Mouse (Mus musculus) intestine, embryonic 14.5 days (tissue): Measurements from ENCODE around the gene Trip4. TPM values are rescaled to one million over a fixed set of nuclear protein-coding genes. Genes with fewer than 3 reads are reported as not detected.

Experiments
- ATAC-seq: fragments of 200-750 bp; cut with Nextera tagmentation; replicated peaks from 2 replicates; pipeline ENCODE4 v1.8.0; 2017; ENCODE audit warnings: low read depth, moderate number of reproducible peaks, moderate TSS enrichment, moderate library complexity; ENCODE audit not compliant: low FRiP score, low TSS enrichment
- DNase-seq: peaks from one replicate; pipeline ENCODE4 v3.0.0-alpha.2; 2018; ENCODE audit warnings: low spot score
- H3K27ac ChIP-seq: fragments of 300-500 bp; sonication (generic); 2 replicates; pipeline ENCODE4 v1.5.1; 2014; ENCODE audit warnings: low read depth, mild to moderate bottlenecking, control low read depth
- H3K27me3 ChIP-seq: fragments of 300-500 bp; sonication (generic); replicated peaks from 2 replicates; pipeline ENCODE4 v1.6.1; 2014; ENCODE audit warnings: low read length, control low read depth; ENCODE audit not compliant: control insufficient read depth, insufficient read depth
- H3K36me3 ChIP-seq: fragments of 300-500 bp; sonication (generic); 2 replicates; pipeline ENCODE4 v1.6.1; 2014; ENCODE audit warnings: low read length, control low read depth; ENCODE audit not compliant: control insufficient read depth, insufficient read depth
- H3K4me1 ChIP-seq: fragments of 300-500 bp; sonication (generic); replicated peaks from 2 replicates; pipeline ENCODE4 v1.6.1; 2014; ENCODE audit warnings: low read length, control low read depth, mixed read lengths; ENCODE audit not compliant: control insufficient read depth, insufficient read depth
- H3K4me2 ChIP-seq: fragments of 300-500 bp; sonication (generic); 2 replicates; pipeline ENCODE4 v1.6.1; 2014; ENCODE audit warnings: low read length
- H3K4me3 ChIP-seq: fragments of 300-500 bp; sonication (generic); 2 replicates; pipeline ENCODE4 v1.5.1; 2014; ENCODE audit warnings: low read depth, low read length, control low read depth, mixed read lengths
- H3K9ac ChIP-seq: fragments of 300-500 bp; sonication (generic); 2 replicates; pipeline ENCODE4 v1.6.1; 2014; ENCODE audit warnings: mild to moderate bottlenecking, low read length
- H3K9me3 ChIP-seq: fragments of 300-500 bp; sonication (generic); 2 replicates; pipeline ENCODE4 v1.6.1; 2016; ENCODE audit warnings: low read length, control low read depth; ENCODE audit not compliant: control insufficient read depth
- WGBS: fragments of 180-500 bp; shearing (Covaris S2); extraction: QIAGEN DNeasy Blood & Tissue Kit; methylation state at CpG from one replicate; pipeline ENCODE4 v1.1.7; 2014; 5-methylcytosine and 5-hydroxymethylcytosine counted together
- polyA plus RNA-seq: library from polyadenylated mRNA; unstranded; fragments of >200 nt; fragmentation: Nextera tagmentation; extraction: Ambion mirVana; gene quantifications from 2 replicates; pipeline ENCODE4 v1.2.1, GENCODE M21; 2014

Gene Trip4
- polyA plus RNA-seq, 1 experiment from 2014 or later = 25.9 TPM

DNA sequence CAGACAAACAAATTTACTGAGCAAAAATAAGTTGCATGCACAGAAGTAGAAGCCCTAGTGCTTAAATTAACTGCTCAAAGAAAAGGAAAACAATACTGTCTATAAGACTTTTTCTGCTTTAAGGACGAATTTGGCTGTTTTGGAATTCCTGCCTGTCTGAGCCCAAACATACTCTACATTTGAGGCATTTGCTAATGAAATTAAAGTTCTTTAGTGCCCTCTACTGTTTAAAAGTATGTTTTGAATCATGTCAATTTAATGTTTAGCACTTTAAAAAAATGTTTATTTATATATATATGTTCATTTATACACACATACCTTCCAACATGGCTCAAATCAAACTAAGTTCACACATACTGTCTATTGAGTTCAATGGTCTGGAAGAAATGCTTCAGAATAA, 58.4 kb downstream of the Trip4 start:
- no peak for DNase-seq
- no peak overlapping the region for H3K27ac ChIP-seq
- WGBS = 14% methylated on average over 1 of the region's 1 CpGs
- H3K9me3 ChIP-seq = no peaks in the 10 kb centered on the region
- no peak overlapping the region for H3K9ac ChIP-seq
- no peak for ATAC-seq
- H3K27me3 ChIP-seq = no peaks in the 10 kb centered on the region
- peaks cover 33% of the 10 kb centered on the region for H3K36me3 ChIP-seq
- H3K4me3 ChIP-seq = no peak overlapping the region
- H3K4me1 ChIP-seq = no peaks in the 10 kb centered on the region
- H3K4me2 ChIP-seq = no peak overlapping the region

DNA sequence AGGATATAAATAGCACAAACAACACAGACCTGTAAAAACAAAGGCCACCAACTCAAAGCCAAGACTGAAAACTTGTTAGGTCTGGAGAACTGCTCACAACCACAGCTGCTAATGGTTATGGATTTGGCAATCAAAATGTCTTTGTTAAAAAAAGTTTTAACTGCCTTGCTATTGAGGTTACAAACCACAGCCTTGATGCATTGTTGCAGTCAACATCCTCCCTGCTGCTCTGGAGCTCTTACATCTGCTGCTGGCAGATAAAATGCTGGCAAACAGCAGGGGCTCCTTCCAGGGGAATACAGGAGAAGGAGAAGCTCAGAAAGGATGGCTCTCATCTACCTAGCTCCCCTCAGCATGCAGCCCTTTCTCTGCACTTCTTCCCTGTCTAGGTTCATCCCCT, 60.4 kb downstream of the Trip4 start:
- Histone ChIP-seq H3K4me1 (no peaks in the 10 kb centered on the region), H3K4me2 (no peak overlapping the region), H3K9me3 (no peaks in the 10 kb centered on the region), H3K27me3 (no peaks in the 10 kb centered on the region), H3K4me3 (no peak overlapping the region), H3K27ac (no peak overlapping the region), H3K36me3 (peaks cover 24% of the 10 kb centered on the region), H3K9ac (no peak overlapping the region)
- ATAC-seq = no peak
- DNase-seq = no peak

DNA sequence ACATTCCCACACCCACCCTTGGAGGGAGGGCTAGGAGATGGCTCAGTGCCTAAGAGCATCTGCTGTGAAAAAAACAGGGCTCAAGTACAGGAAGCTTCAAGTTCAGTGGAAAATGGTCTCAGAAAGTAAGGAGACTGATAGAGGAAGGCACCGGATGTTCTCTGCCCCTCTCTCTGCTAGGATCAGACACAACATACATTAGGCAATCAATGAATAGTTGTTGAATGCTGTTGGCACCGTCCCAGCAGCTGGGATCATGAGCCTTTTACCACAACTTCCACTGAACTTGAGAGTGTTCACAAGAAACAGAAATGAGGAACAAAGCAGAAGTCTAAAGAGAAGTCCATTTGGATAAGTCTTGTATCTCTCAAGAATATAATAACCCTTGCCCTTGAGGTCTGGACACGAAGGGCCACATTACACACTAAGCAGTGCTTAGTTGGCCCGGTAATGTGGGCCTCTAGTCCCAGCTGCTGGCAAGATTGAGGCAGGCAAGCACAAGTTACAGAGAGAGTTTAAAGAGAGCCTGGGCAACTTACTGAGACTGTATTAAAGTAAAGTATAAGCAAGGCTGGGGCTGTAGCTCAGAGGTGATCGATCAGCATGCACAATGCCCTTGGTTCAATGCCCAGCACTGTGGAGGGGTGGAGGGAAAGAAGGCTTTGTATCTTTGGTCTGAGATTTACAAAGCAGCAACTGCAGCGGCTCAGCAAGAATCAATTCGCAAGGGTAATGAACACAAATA, 64.0 kb downstream of the Trip4 start:
- peaks cover 15% of the 10 kb centered on the region; the same call in 1 of the 2 replicates for H3K36me3 ChIP-seq
- DNase-seq (no peak), ATAC-seq (no peak)
- no peak overlapping the region for H3K4me2 ChIP-seq
- 82% methylated on average over 7 of the region's 7 CpGs for WGBS
- H3K9me3 ChIP-seq = no peaks in the 10 kb centered on the region
- H3K27me3 ChIP-seq = no peaks in the 10 kb centered on the region
- no peak overlapping the region for H3K9ac ChIP-seq
- no peak overlapping the region for H3K4me3 ChIP-seq
- no peaks in the 10 kb centered on the region for H3K4me1 ChIP-seq
- peak overlapping the region; percentile 29; the same call in 1 of the 2 replicates for H3K27ac ChIP-seq

DNA sequence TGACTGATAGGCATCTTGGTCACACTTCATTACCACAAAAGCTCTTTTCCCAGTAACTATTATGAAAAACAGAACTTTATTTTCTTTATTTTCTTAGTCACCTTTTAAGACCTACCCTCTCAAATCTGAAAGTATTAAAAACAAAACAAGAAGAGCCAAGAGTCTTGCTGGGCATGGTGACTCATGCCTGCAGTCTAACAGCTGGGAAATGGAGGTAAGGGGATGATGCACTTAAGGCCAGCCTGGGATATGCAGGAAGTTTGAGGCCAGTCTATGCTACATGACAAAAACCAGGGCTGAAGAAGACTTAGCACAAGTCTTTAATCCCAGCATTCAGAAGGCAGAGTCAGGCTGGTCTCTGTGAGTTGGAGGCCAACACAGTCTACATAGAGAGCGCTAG, 68.8 kb downstream of the Trip4 start:
- H3K9ac ChIP-seq = no peak overlapping the region
- no peak for DNase-seq
- WGBS = 100% methylated on average over 1 of the region's 1 CpGs
- H3K27me3 ChIP-seq = no peaks in the 10 kb centered on the region
- no peak for ATAC-seq
- no peak overlapping the region for H3K4me3 ChIP-seq
- no peaks in the 10 kb centered on the region for H3K9me3 ChIP-seq
- H3K4me2 ChIP-seq = no peak overlapping the region
- H3K36me3 ChIP-seq = peaks cover 27% of the 10 kb centered on the region
- H3K27ac ChIP-seq = no peak overlapping the region
- no peaks in the 10 kb centered on the region for H3K4me1 ChIP-seq

DNA sequence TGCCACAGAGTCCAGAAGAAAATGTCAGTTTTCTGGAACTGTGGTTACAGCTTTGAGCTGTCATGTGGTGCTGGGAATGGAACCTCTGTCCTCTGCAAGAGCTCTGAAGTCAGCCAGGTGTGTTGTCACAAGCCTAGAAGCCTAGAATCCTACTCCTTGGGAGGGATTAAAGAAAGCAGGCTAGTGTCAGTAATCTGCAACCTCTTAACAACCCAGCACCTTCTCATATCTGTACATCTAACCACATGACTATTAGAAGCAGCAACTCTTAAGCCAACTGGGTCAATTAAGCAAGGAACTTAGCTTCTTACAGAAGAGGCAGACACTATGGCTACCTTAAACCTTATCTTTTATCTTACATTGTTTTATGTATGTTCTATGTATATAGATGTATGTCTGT, 71.7 kb downstream of the Trip4 start:
- Histone ChIP-seq H3K27me3 (no peaks in the 10 kb centered on the region), H3K4me2 (no peak overlapping the region), H3K27ac (no peak overlapping the region), H3K9ac (no peak overlapping the region), H3K4me1 (no peaks in the 10 kb centered on the region), H3K4me3 (no peak overlapping the region), H3K9me3 (no peaks in the 10 kb centered on the region), H3K36me3 (peaks cover 21% of the 10 kb centered on the region)
- ATAC-seq (no peak), DNase-seq (no peak)

DNA sequence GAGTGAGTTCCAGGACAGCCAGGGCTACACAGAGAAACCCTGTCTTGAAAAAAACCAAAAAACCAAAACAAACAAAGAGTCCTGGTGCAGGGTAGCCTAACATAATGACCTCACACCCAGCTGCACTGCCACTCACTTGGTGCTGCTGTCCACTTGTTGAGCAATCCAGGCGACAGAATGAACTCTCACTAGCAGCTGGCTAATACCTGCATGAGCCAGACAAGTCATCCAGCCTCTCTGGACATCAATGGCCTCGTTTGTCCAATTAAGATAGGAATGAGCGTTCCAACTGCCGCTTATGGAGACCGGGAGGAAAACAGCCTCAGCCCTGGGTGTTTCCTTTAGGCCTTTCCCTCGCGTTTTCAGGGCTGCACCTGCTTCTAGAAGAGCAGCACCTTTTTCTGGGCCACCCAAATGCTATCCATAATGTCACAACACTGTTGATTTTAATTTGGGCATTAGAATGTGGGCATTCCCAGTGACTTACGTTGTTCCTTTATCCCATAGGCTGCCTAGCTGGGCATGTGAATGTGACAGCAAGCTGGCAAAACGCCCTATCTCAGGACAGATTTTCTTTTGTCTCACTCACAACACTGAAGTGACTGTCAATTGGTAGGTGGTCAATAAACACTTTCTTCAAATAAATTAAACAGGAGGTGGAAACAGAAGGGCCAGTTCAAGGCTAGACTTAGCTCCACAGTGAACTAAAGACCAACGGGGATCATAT, 73.8 kb downstream of the Trip4 start:
- H3K36me3 ChIP-seq = peaks cover 21% of the 10 kb centered on the region
- no peak for ATAC-seq
- 77% methylated on average over 10 of the region's 10 CpGs for WGBS

GRCm38 (mm10) chr9:65833640-65834039, 75.0 kb downstream of the Trip4 start:
- no peaks in the 10 kb centered on the region for H3K9me3 ChIP-seq
- no peak overlapping the region for H3K27ac ChIP-seq
- H3K4me2 ChIP-seq = no peak overlapping the region
- peaks cover 5% of the 10 kb centered on the region; the same call in 1 of the 2 replicates for H3K4me1 ChIP-seq
- peaks cover 20% of the 10 kb centered on the region for H3K36me3 ChIP-seq
- H3K9ac ChIP-seq = no peak overlapping the region
- no peak for DNase-seq
- no peak overlapping the region for H3K4me3 ChIP-seq
- ATAC-seq = no peak
- no peaks in the 10 kb centered on the region for H3K27me3 ChIP-seq

More for the DNA sequence above, 73.8 kb downstream of the Trip4 start:
- no peaks in the 10 kb centered on the region for H3K27me3 ChIP-seq
- no peaks in the 10 kb centered on the region for H3K4me1 ChIP-seq
- H3K9ac ChIP-seq = no peak overlapping the region
- H3K27ac ChIP-seq = no peak overlapping the region
- DNase-seq = no peak
- H3K4me2 ChIP-seq = no peak overlapping the region
- H3K4me3 ChIP-seq = no peak overlapping the region
- no peaks in the 10 kb centered on the region for H3K9me3 ChIP-seq

DNA sequence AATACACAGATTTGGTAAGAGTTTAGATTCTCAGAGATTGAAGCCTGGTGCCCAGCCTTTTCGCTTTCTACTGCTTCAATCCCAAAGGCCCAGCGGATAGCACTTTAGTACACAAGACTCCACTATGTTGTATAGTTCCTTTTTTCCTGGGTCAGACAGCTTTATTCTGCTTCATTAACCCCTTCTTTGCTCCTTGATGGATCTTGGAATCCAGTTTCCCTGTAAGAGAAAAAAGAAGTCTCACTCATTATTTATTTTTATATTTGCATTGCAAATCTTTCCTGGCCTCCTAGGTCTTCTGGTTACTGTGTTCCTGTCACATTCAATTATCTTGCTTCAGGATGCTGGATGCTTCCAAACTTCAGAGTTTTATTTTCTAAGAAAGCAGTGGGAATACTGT, 75.4 kb downstream of the Trip4 start:
- WGBS = 85% methylated on average over 2 of the region's 2 CpGs
- no peak overlapping the region for H3K4me2 ChIP-seq

GRCm38 (mm10) chr9:65832041-65832440, 76.6 kb downstream of the Trip4 start:
- ATAC-seq (no peak), DNase-seq (no peak)
- no peak overlapping the region for H3K4me3 ChIP-seq
- H3K4me2 ChIP-seq = no peak overlapping the region
- 49% methylated on average over 2 of the region's 2 CpGs for WGBS
- peaks cover 8% of the 10 kb centered on the region for H3K36me3 ChIP-seq
- no peaks in the 10 kb centered on the region for H3K9me3 ChIP-seq
- peaks cover 9% of the 10 kb centered on the region for H3K4me1 ChIP-seq
- H3K9ac ChIP-seq = no peak overlapping the region
- no peaks in the 10 kb centered on the region for H3K27me3 ChIP-seq
- H3K27ac ChIP-seq = no peak overlapping the region

More for the DNA sequence above, 75.4 kb downstream of the Trip4 start:
- H3K36me3 ChIP-seq = peaks cover 17% of the 10 kb centered on the region
- no peak overlapping the region for H3K9ac ChIP-seq
- H3K27ac ChIP-seq = no peak overlapping the region
- no peaks in the 10 kb centered on the region for H3K27me3 ChIP-seq
- H3K4me1 ChIP-seq = peaks cover 9% of the 10 kb centered on the region
- no peaks in the 10 kb centered on the region for H3K9me3 ChIP-seq
- no peak overlapping the region for H3K4me3 ChIP-seq
- DNase-seq = no peak
- ATAC-seq = no peak
